Mouse (Mus musculus) cortical plate, adult 2 months (tissue): ENCODE measurements at regions not wholly inside any gene's neighbourhood (a gene's known extent, or its start where the extent isn't known, plus 50 kb on each side); places are given as distances from the start of the nearest gene placed in this dataset.

Experiments
- CTCF ChIP-seq: fragments of 200-500 bp; IDR thresholded peaks from 2 replicates; pipeline ENCODE4 v1.5.1; 2011; ENCODE audit warnings: mild to moderate bottlenecking, control low read depth, low read length; ENCODE audit not compliant: insufficient read depth; ENCODE audit errors: extremely low read depth
- POLR2A ChIP-seq: fragments of 200-500 bp; IDR thresholded peaks from 2 replicates; pipeline ENCODE4 v1.6.1; 2011; ENCODE audit warnings: mild to moderate bottlenecking, low read length, control low read depth; ENCODE audit not compliant: insufficient read depth; ENCODE audit errors: extremely low read depth

GRCm38 (mm10) chr6:81801804-81802203 is 121.7 kb upstream of the Gcfc2 start:
- TF ChIP-seq CTCF, result no peak
- no peak for TF ChIP-seq POLR2A
